Mouse (Mus musculus) megakaryocyte, adult 5-6 weeks (primary cell): ENCODE data around the gene Msx1. TPM values are rescaled to one million over a fixed set of nuclear protein-coding genes. Genes with fewer than 3 reads are reported as not detected.

ENCODE experiments used
- ATAC-seq: 2 replicates; pipeline ENCODE4 v1.8.0; 2016; ENCODE audit warnings: mild to moderate bottlenecking, inconsistent platforms; ENCODE audit not compliant: poor library complexity, severe bottlenecking
- total RNA-seq, 2 experiments: library from RNA; stranded (forward) in 1 of 2; stranded (reverse) in 1 of 2; fragments of 153-499, 151-499 nt in 1 of 2; fragments of 221-1000, 200-1000 nt in 1 of 2; gene quantifications; 2 replicates each; pipeline versions ENCODE4 v1.2.3 to v1.2.4; 2015 to 2017

Msx1 gene
- total RNA-seq, 2 experiments from 2014 or later = not detected

- ATAC-seq = no peak
Observed at GRCm38 (mm10) chr5:37804512-37805118, 19.8 kb downstream of the Msx1 start.

- no peak for ATAC-seq
Observed at GRCm38 (mm10) chr5:37797251-37797650, 27.1 kb downstream of the Msx1 start.

- no peak for ATAC-seq
Observed at GRCm38 (mm10) chr5:37796751-37797150, 27.6 kb downstream of the Msx1 start.

- no peak for ATAC-seq
Observed at GRCm38 (mm10) chr5:37795691-37796090, 28.7 kb downstream of the Msx1 start.

GRCm38 (mm10) chr5:37792154-37792553, 32.2 kb downstream of the Msx1 start:
- ATAC-seq = no peak

- no peak for ATAC-seq
Observed at GRCm38 (mm10) chr5:37784847-37785391, 39.5 kb downstream of the Msx1 start.

GRCm38 (mm10) chr5:37783306-37783705, 41.1 kb downstream of the Msx1 start:
- no peak for ATAC-seq

- ATAC-seq = no peak
Observed at GRCm38 (mm10) chr5:37775681-37776080, 48.7 kb downstream of the Msx1 start.

GRCm38 (mm10) chr5:37774011-37774410, 50.4 kb downstream of the Msx1 start:
- no peak for ATAC-seq

GRCm38 (mm10) chr5:37770870-37771269, 53.5 kb downstream of the Msx1 start:
- no peak for ATAC-seq

Other genes starting within 250 kb of the Msx1 start
- gene Stk32b, start 107.4 kb downstream of the Msx1 start, total RNA-seq (2015) = not detected in 2 replicates
- not detected in 2 replicates for gene Stk32b, start 107.4 kb downstream of the Msx1 start, total RNA-seq (2017)
- gene Cytl1, start 89.1 kb downstream of the Msx1 start, total RNA-seq (2015) = not detected in 2 replicates
- not detected in 2 replicates for gene Cytl1, start 89.1 kb downstream of the Msx1 start, total RNA-seq (2017)
- gene Stx18, start 214.2 kb upstream of the Msx1 start, total RNA-seq (2015) = 22.8 and 28.6 TPM in 2 replicates
- 36.1 and 49.0 TPM in 2 replicates for gene Stx18, start 214.2 kb upstream of the Msx1 start, total RNA-seq (2017)